Mouse (Mus musculus) olfactory bulb, adult 2 months (tissue): Measurements from ENCODE around the gene Pusl1. TPM values are rescaled to one million over a fixed set of nuclear protein-coding genes. Genes with fewer than 3 reads are reported as not detected.
A peak's percentile ranks its signal among the peaks of the same experiment; 100 is the strongest.

Experiments used
- H3K27ac ChIP-seq: fragments of 200-500 bp; 2 replicates; pipeline ENCODE4 v1.5.1; 2012; ENCODE audit warnings: low read depth, low read length; ENCODE audit not compliant: insufficient read depth
- H3K4me1 ChIP-seq: fragments of 200-500 bp; 2 replicates; pipeline ENCODE4 v1.6.1; 2012; ENCODE audit warnings: low read length; ENCODE audit not compliant: control insufficient read depth, insufficient read depth
- H3K4me3 ChIP-seq: fragments of 200-500 bp; 2 replicates; pipeline ENCODE4 v1.5.1; 2012; ENCODE audit warnings: mild to moderate bottlenecking, low read depth, low read length, moderate library complexity; ENCODE audit not compliant: insufficient read depth
- CTCF ChIP-seq: fragments of 200-500 bp; IDR thresholded peaks from 2 replicates; pipeline ENCODE4 v1.5.1; 2012; ENCODE audit warnings: low read depth, mild to moderate bottlenecking, low read length, moderate library complexity; ENCODE audit not compliant: insufficient read depth
- POLR2A ChIP-seq: fragments of 200-500 bp; IDR thresholded peaks from 2 replicates; pipeline ENCODE4 v1.6.1; 2012; ENCODE audit warnings: mild to moderate bottlenecking, low read depth, low read length, moderate library complexity; ENCODE audit not compliant: insufficient read depth
- WGBS: fragments of 180-500 bp; shearing (Covaris S2); methylation state at CpG from one replicate; pipeline ENCODE4 v1.1.7; 2018; 5-methylcytosine and 5-hydroxymethylcytosine counted together
- polyA plus RNA-seq: library from polyadenylated mRNA; stranded (reverse); fragments of >200 nt; gene quantifications from 2 replicates; pipeline ENCODE4 v1.2.4, GENCODE M21; 2012; ENCODE audit warnings: low replicate concordance; ENCODE audit not compliant: missing spikeins, insufficient read depth, insufficient read length

The Pusl1 gene
- polyA plus RNA-seq, 1 experiment, result not detected

DNA sequence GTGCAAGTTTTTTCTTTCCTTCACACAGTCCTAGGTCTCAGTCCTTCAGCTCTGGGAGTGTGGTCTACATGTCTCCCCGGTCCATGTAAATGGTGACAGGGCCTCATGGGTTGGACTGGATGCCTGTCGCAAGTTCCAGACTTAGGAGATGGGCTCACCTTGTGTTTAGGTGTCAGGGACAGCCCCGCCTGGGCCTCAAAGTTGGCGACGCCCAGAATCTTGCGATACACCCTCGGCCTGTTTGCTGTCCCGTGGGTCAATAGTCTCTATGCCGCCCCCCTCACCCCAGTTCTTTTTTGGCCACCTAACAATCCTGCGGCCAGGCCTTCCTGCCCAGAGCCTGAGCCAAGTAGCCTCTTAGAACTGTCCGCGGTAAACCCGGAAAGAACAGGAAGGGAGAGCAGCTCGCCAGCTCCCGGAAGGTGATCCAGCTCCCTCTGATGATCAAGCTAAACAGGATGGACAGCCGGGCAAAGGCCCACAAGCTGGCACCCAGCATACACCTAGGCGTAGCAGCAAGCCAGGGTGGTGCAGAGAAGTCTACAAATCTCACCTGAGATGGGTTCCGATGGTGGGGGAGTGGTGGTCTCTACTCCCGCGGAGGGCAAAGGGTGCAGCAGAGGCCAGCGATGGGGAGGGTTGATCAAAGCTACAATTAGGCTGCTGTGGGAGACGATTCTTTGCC is 22.8 kb downstream of the Pusl1 start:
- no peak for TF ChIP-seq CTCF
- no peak for TF ChIP-seq POLR2A
- Histone ChIP-seq H3K4me3 (peak overlapping the region; percentile 78), H3K4me1 (peaks cover 15% of the 10 kb centered on the region), H3K27ac (no peak overlapping the region)
- WGBS, result 11% methylated on average over 22 of the region's 22 CpGs

DNA sequence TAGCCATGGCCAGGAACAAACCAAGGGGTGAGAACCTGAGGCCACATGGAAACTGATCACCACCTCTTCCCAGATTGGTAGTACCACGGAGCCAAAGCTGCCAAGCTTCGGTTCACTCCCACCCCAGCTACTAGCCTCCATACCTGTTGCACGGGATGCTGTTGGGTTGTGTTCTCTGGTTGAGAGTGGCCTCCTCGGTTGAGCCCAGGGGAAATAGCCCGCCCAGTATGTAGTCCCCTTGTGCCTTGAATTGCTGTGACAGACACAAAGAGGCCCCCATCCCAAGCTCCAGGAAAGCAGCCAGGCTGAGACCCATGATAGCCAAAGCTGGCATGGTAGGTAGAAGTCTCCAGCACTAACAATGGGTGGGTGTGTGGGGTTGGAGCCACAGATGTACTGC is 28.6 kb downstream of the Pusl1 start, which contains the start of gene Tas1r3:
Gene Tas1r3, minus strand, starts transcription at position 362 of the 400 bp plus-strand sequence.
- H3K4me3 ChIP-seq, result no peak within 1 kb of the TSS
- TF ChIP-seq POLR2A, result no peak
- no peak for TF ChIP-seq CTCF
- no peak within 1 kb of the TSS for H3K27ac ChIP-seq
- WGBS, result 77% methylated on average over 5 of the region's 5 CpGs
- peaks cover 5% of the 10 kb centered on the region; the same call in 1 of the 2 replicates for H3K4me1 ChIP-seq

DNA sequence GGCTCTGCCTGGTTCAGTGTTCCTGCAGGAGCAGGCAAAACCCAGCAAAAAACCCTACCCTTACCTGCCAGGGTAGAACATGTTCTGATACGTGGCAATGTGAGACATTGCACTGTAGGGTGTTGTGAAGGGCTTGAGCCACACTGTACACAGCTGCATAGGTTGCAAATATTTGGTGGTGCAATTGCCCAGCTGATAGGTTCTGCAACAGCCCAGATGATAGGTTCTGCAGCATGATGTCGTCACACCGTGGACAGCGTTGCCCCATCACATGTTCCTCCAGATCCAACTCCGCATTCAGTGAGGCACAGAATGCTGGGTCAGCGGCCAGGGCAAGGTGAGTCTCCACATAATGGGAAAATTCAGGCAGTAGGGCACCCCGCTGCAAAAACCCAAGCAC is 29.8 kb downstream of the Pusl1 start:
- Histone ChIP-seq H3K4me1 (peaks cover 5% of the 10 kb centered on the region; the same call in 1 of the 2 replicates), H3K27ac (no peak overlapping the region), H3K4me3 (no peak overlapping the region)
- 91% methylated on average over 7 of the region's 7 CpGs for WGBS
- TF ChIP-seq CTCF, result no peak
- no peak for TF ChIP-seq POLR2A

DNA sequence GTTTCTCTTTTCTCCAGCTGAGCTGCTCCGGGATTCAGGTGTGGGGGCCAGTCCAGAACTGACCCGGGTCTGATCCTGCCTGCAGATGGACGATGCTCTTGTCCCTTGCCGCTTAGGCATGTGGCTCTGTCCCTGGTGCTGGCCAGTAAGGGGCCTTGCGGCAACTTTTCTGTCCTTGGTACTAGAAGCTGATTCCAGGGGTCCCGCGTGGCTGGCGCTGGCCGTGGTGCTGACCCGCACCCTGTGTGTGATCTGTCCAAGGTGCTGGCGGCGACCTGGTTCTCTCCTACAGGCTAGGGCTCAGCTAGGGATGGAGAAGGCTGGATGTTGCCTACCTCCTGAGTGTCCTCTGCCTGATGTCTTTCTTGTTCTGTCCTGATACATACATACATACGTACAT is 32.3 kb downstream of the Pusl1 start:
- 37% methylated on average over 13 of the region's 13 CpGs for WGBS
- Histone ChIP-seq H3K4me3 (no peak overlapping the region), H3K27ac (no peak overlapping the region), H3K4me1 (peaks cover 5% of the 10 kb centered on the region; the same call in 1 of the 2 replicates)
- TF ChIP-seq CTCF (no peak), POLR2A (no peak)

DNA sequence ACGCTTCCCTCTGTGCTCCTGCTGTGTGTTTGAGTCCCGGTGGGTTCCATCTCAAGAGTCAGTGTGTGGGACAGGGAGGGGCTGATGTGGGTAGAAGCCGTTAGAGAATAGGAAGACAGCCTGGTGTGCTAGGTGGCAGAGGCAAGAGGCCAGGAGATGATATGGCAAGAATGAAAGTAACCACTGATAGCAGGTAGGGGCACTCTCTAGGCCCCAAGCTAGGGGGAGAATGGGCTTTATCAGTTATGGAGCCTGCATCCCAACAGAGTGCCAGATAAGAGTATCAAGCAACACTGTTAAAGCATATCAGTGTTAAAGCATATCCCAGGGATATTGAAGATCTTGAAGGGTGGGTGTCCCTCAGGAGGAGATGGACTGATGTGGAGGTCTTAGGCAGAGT is 34.7 kb downstream of the Pusl1 start:
- WGBS, result 38% methylated on average over 3 of the region's 3 CpGs
- H3K27ac ChIP-seq, result no peak overlapping the region
- 0 out of 2 replicates have a peak, but pooled peaks cover 4% of the 10 kb centered on the region for H3K4me1 ChIP-seq
- TF ChIP-seq POLR2A (no peak), CTCF (no peak)
- H3K4me3 ChIP-seq, result no peak overlapping the region

DNA sequence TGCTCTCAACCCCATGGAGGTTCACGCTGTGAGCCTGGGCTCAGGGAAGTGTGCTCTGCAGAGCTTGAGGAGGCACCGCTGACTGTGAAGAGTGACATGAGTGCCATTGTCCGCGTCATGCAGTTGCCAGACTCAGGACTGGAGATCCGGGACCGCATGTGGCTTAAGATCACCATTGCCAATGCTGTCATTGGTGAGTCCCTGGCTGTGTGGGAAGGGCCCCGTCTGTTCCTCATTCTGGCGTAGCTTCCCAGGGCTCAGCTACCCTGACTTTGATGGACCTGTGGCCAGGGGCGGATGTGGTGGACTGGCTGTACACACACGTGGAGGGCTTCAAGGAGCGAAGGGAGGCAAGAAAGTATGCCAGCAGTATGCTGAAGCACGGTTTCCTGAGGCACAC is 35.5 kb downstream of the Pusl1 start:
- TF ChIP-seq POLR2A (no peak), CTCF (no peak)
- Histone ChIP-seq H3K4me1 (0 out of 2 replicates have a peak, but pooled peaks cover 12% of the 10 kb centered on the region), H3K4me3 (no peak overlapping the region), H3K27ac (no peak overlapping the region)
- 92% methylated on average over 12 of the region's 12 CpGs for WGBS

DNA sequence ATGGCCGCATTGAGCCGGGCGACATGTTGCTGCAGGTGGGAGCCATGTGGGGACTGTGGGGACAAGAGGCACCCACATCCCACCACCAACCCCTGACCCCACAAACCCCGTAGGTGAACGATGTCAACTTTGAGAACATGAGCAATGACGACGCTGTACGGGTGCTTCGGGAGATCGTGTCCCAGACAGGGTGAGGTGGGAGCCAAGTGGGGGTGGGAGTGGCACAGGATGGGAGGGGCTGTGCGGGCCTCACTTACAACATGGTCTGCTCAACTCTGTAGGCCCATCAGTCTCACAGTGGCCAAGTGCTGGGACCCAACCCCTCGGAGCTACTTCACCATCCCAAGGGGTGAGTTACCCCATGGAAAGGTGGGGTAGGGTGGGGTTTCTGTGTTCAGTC is 36.6 kb downstream of the Pusl1 start:
- H3K4me3 ChIP-seq, result no peak overlapping the region
- 96% methylated on average over 12 of the region's 12 CpGs for WGBS
- H3K27ac ChIP-seq, result no peak overlapping the region
- TF ChIP-seq POLR2A (no peak), CTCF (no peak)
- 0 out of 2 replicates have a peak, but pooled peaks cover 13% of the 10 kb centered on the region for H3K4me1 ChIP-seq

DNA sequence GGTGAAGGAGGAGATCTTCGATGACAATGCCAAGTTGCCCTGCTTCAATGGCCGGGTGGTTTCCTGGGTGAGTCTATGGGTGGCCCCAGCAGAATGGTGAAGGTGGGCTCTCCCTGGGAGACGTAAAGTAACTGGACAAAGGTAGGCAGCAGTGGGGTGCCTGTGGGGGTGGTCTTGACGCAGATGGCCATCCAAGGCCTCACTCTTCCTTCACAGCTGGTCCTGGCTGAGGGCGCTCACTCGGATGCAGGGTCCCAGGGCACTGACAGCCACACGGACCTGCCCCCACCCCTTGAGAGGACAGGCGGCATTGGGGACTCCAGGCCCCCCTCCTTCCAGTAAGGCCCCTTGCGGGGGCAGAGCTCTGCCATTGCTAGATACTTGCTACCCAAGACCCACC is 38.2 kb downstream of the Pusl1 start:
- H3K27ac ChIP-seq, result no peak overlapping the region
- peaks cover 19% of the 10 kb centered on the region for H3K4me1 ChIP-seq
- WGBS, result 90% methylated on average over 9 of the region's 9 CpGs
- TF ChIP-seq CTCF (no peak), POLR2A (no peak)
- no peak overlapping the region for H3K4me3 ChIP-seq

DNA sequence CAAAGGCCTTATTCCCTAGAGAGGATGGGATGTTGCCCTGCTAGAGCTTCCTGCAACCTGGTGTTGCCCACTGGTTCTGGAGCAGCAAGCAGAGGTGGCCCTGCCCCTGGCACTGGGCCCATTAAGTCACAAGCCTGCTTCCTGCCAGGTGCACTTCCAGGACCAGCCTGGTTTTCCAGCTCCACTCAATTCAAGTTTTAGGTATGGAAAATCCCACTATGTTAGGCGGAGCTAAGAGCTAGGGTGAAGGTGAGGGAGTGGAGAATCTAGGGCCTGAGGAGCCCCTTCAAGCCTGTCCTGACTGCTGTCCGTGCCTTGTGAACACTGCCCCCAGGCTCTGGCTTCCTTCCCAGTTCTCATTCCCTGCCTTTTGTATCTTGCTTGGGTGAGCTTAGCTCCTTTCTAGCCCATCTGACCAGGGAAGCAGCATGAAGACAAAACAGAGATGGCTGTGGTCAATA is 39.6 kb downstream of the Pusl1 start:
- H3K4me1 ChIP-seq, result peaks cover 26% of the 10 kb centered on the region
- no peak overlapping the region for H3K27ac ChIP-seq
- WGBS, result 68% methylated on average over 2 of the region's 2 CpGs
- H3K4me3 ChIP-seq, result no peak overlapping the region
- no peak for TF ChIP-seq CTCF
- no peak for TF ChIP-seq POLR2A
